10 mouse cellular contexts compared by ENCODE assay signal in the genomic region with DNA sequence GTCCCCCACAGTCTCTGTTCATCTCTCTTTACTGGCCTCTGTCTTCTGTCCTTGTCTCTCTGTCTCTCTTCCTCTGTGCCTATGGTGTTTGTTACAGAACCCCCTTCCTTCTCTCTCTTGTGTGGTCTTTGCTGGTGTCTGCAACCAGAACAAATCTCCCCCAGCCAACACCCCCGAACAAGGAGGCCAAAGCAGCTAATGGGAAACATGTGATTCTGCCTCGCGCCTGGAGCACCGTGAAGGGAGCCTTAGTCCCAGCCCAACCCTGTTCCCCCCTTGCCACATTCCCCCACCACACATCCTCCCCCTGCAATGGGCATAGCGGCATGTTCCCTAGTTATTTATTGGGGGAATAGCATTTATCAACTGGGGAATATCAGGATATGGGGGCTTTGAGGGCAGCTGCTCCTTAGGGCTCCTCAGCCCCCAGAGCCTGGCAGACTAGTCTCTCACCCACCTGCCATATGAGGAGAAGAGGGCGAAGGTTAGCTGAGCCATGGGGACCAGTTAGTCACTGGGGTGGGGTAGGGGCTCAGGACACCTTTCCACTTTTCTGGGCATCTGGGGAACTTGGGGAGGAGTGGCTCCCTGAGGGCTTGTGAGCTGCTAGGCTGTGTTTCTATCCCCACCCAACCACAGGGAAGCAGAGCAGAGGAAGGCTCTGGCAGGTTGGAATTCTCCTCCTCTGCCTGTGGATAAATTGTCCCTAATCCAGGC. TPM values are rescaled to one million over a fixed set of nuclear protein-coding genes. Genes with fewer than 3 reads are reported as not detected.
DNase-seq lines count a peak whose midpoint lies in the region; ATAC-seq and TF ChIP-seq lines count a peak whose summit lies in the region.
"Had no signal": no experiment of that assay in that cellular context is flagged by ENCODE, and none has a peak within 500 bp of the region (broad histone marks: within the 10 kb centered on the region; RNA-seq: fewer than 3 reads in every experiment).

No protein-coding gene starts in this region.

- dilution Hi-C loops in CH12.LX (cut with MboI; ENCODE audit: extremely low pct_ligation_motif_present, extremely low pct_unique_long_range_greater_than_20kb, low sequenced_read_pairs), result no loop called here

- ATAC-seq in forebrain, embryonic 12.5 days (ENCODE audit: low FRiP score), result no peak
- ATAC-seq in limb, embryonic 12.5 days (ENCODE audit: insufficient number of reproducible peaks, insufficient read depth, low FRiP score, low TSS enrichment, low read depth), result no peak

- H3K36me3 ChIP-seq in CH12.LX (replicated peaks in 1 of 2; ENCODE audit: control insufficient read depth in 1 of 2, insufficient read depth in 1 of 2, low read length in 1 of 2), result peaks cover 0 to 48% of the 10 kb centered on the region in 2 experiments
- H3K36me3 ChIP-seq in forebrain, embryonic 12.5 days (replicated peaks), result peaks cover 7% of the 10 kb centered on the region; the same call in 1 of the 2 replicates
- peaks cover 26% of the 10 kb centered on the region for H3K36me3 ChIP-seq in limb, embryonic 12.5 days

- H3K27me3 ChIP-seq in CH12.LX (replicated peaks), result no peaks in the 10 kb centered on the region
- no peaks in the 10 kb centered on the region for H3K27me3 ChIP-seq in forebrain, embryonic 12.5 days
- no peaks in the 10 kb centered on the region for H3K27me3 ChIP-seq in limb, embryonic 12.5 days

- TF ChIP-seq RAD21 in CH12.LX (IDR thresholded peaks at IDR 0.05; ENCODE audit: low read depth, low read length), result no peak

- 60% methylated on average over 6 of the region's 6 CpGs for WGBS in forebrain, embryonic 12.5 days
- WGBS in limb, embryonic 12.5 days, result 15% methylated on average over 6 of the region's 6 CpGs

- H3K27ac ChIP-seq in CH12.LX (ENCODE audit: insufficient read depth, low read depth), result no peak overlapping the region
- peak overlapping the region; percentile 66 for H3K27ac ChIP-seq in forebrain, embryonic 12.5 days
- H3K27ac ChIP-seq in limb, embryonic 12.5 days, result peak overlapping the region; percentile 91

- no peaks in the 10 kb centered on the region for H3K9me3 ChIP-seq in CH12.LX (replicated peaks; ENCODE audit: low read length)
- H3K9me3 ChIP-seq in forebrain, embryonic 12.5 days, result no peaks in the 10 kb centered on the region
- H3K9me3 ChIP-seq in limb, embryonic 12.5 days, result no peaks in the 10 kb centered on the region

- in situ Hi-C loops in CH12.LX (cut with MboI; ENCODE audit: low pct_ligation_motif_present, low pct_unique_long_range_greater_than_20kb, low sequenced_read_pairs), result no loop called here

- H3K4me3 ChIP-seq in CH12.LX (replicated peaks in 1 of 3; ENCODE audit: low read depth in 2 of 3, low read length in 2 of 3, poor library complexity in 1 of 3), result no peak overlapping the region
- no peak overlapping the region for H3K4me3 ChIP-seq in forebrain, embryonic 12.5 days (replicated peaks)
- peak overlapping the region; percentile 8; the same call in 1 of the 2 replicates for H3K4me3 ChIP-seq in limb, embryonic 12.5 days (replicated peaks)
- H3K4me3 ChIP-seq: erythroblast, embryonic 14.5 days had no signal

- DNase-seq in gastrocnemius, postnatal 10 days, result peak; percentile 20
- DNase-seq in gastrocnemius, postnatal 4 days (ENCODE audit: low spot score in 2 of 2), result no peak
- no peak for DNase-seq in CH12.LX (ENCODE audit: extremely low read depth)
- DNase-seq in c-Kit-positive CD71-positive TER-119-positive erythroid progenitor cells, embryonic 14.5 days (ENCODE audit: low spot score), result no peak
- no peak for DNase-seq in right cerebral cortex, postnatal 10 days (ENCODE audit: low spot score in 2 of 2)
- no peak for DNase-seq in urinary bladder, postnatal 25 days (ENCODE audit: low spot score)
- DNase-seq: kidney, postnatal 14 days had no signal

- no peaks in the 10 kb centered on the region; the same call in 1 of the 2 replicates for H3K79me2 ChIP-seq in CH12.LX (replicated peaks; ENCODE audit: control insufficient read depth, extremely low read depth, insufficient read depth, poor library complexity, severe bottlenecking)

- peak overlapping the region; percentile 2; the same call in 1 of the 2 replicates for H3K9ac ChIP-seq in CH12.LX (ENCODE audit: insufficient read depth, low read depth)
- H3K9ac ChIP-seq in forebrain, embryonic 12.5 days, result peak overlapping the region; percentile 40
- peak overlapping the region; percentile 49 for H3K9ac ChIP-seq in limb, embryonic 12.5 days (replicated peaks)

- TF ChIP-seq CTCF in CH12.LX (conservative IDR thresholded peaks at IDR 0.05 in 1 of 2, IDR thresholded peaks at IDR 0.05 in 1 of 2; ENCODE audit: low read depth in 2 of 2, low read length in 2 of 2), result no peak

- peaks cover 39 to 79% of the 10 kb centered on the region in 2 experiments for H3K4me1 ChIP-seq in CH12.LX (ENCODE audit: control insufficient read depth in 1 of 2, insufficient read depth in 2 of 2)
- peaks cover 82% of the 10 kb centered on the region for H3K4me1 ChIP-seq in forebrain, embryonic 12.5 days
- H3K4me1 ChIP-seq in limb, embryonic 12.5 days (replicated peaks), result peaks cover 99% of the 10 kb centered on the region

- no peak for TF ChIP-seq EP300 in CH12.LX (IDR thresholded peaks at IDR 0.05; ENCODE audit: low read length)

- no peak for TF ChIP-seq POLR2A in CH12.LX (IDR thresholded peaks at IDR 0.05; ENCODE audit: low read depth, low read length)

- H3K4me2 ChIP-seq in CH12.LX (ENCODE audit: insufficient read depth, low read depth, poor library complexity, severe bottlenecking), result no peak overlapping the region
- 0 out of 2 replicates have a peak overlapping the region, but pooled peaks have one; percentile 10 for H3K4me2 ChIP-seq in forebrain, embryonic 12.5 days
- peak overlapping the region; percentile 47 for H3K4me2 ChIP-seq in limb, embryonic 12.5 days

TF ChIP-seq in CH12.LX, 34 proteins besides CTCF, POLR2A, EP300 and RAD21:
- TF ChIP-seq USF1 (IDR thresholded peaks at IDR 0.05; ENCODE audit: low read depth, low read length) (no peak), NRF1 (IDR thresholded peaks at IDR 0.05; ENCODE audit: low read depth, low read length) (no peak), JUN (IDR thresholded peaks at IDR 0.05; ENCODE audit: insufficient read depth, low read depth, low read length) (no peak), ZNF384 (IDR thresholded peaks at IDR 0.05; ENCODE audit: low read depth, low read length) (no peak), SIN3A (IDR thresholded peaks at IDR 0.05; ENCODE audit: low read length) (no peak), ZC3H11A (IDR thresholded peaks at IDR 0.05; ENCODE audit: low read depth, low read length) (no peak), TBP (conservative IDR thresholded peaks at IDR 0.05; ENCODE audit: low read depth, low read length) (no peak), E2F4 (IDR thresholded peaks at IDR 0.05; ENCODE audit: insufficient replicate concordance, low read depth, low read length) (no peak)

RNA-seq across cellular contexts. Expression of a gene that starts 41.1 kb away (rescaled TPM):
- total RNA-seq in gastrocnemius, postnatal 10 days (2021), result 10 to 100 TPM; 58.2 to 82.8 TPM
- 100 to 1,000 TPM; 107 to 112 TPM for total RNA-seq in gastrocnemius, postnatal 4 days (2021)
- total RNA-seq in CH12.LX (2012; rRNA removed) (7.8 and 8.4 TPM in 2 replicates), CH12.LX (2014; rRNA removed) (1.0 and 1.6 TPM in 2 replicates)
- 16.1 and 19.9 TPM in 2 replicates for polyA plus RNA-seq in CH12.LX (2012; ENCODE audit: insufficient read length, low read depth)
- polyA plus RNA-seq in forebrain, embryonic 12.5 days (2016; fragmentation: Nextera tagmentation; extraction: Ambion mirVana), result 7.2 and 8.1 TPM in 2 replicates
- polyA plus RNA-seq in limb, embryonic 12.5 days (2016; fragmentation: Nextera tagmentation; extraction: Ambion mirVana), result 13.2 and 14.5 TPM in 2 replicates

Comparison
In these comparisons a context has a peak if more than half of its experiments do, and no peak if none do; other contexts are left out.
1. RNA of a gene that starts 41.1 kb away (total RNA-seq): 107 to 112 TPM in gastrocnemius, postnatal 4 days and 58.2 to 82.8 TPM in gastrocnemius, postnatal 10 days; 1.0 to 8.4 TPM in CH12.LX; every median in the first group is over 4 times any median in the second.
2. Peak in every context shown above with its lines, with median percentiles within 50 percentile points of each other: H3K9ac ChIP-seq.